In genomic region chr7:24298973-24299708, GRCm38 (mm10) we compare ENCODE assay signal across 8 mouse cellular contexts. TPM values are rescaled to one million over a fixed set of nuclear protein-coding genes. Genes with fewer than 3 reads are reported as not detected.
DNase-seq lines count a peak whose midpoint lies in the region; ATAC-seq lines count a peak whose summit lies in the region.

No protein-coding gene starts in this region.

- no peaks in the 10 kb centered on the region; the same call in 1 of the 2 replicates for H3K4me1 ChIP-seq in intestine, embryonic 14.5 days (replicated peaks; ENCODE audit: control insufficient read depth, insufficient read depth, low read length)

- no peaks in the 10 kb centered on the region for H3K27me3 ChIP-seq in intestine, embryonic 14.5 days (replicated peaks; ENCODE audit: control insufficient read depth, insufficient read depth, low read length)

- H3K27ac ChIP-seq in intestine, embryonic 14.5 days (ENCODE audit: low read depth): peak overlapping the region; percentile 88

- peaks cover 42% of the 10 kb centered on the region for H3K36me3 ChIP-seq in intestine, embryonic 14.5 days (ENCODE audit: control insufficient read depth, insufficient read depth, low read length)

- intact Hi-C loops in left cerebral cortex, postnatal 14 days (cut with DNase I): loop anchor here (2.0 kb wide), 1 partner anchor 28 kb away; the partner anchor contains the start of gene Zfp93

- H3K9ac ChIP-seq in intestine, embryonic 14.5 days (ENCODE audit: low read length): peak overlapping the region; percentile 71

- peak; percentile 78 for DNase-seq in adrenal gland, postnatal 10 days
- peak; percentile 84 for DNase-seq in embryo, embryonic 11.5 days (ENCODE audit: low read depth, low spot score)
- peak; percentile 57 for DNase-seq in gastrocnemius, postnatal 25 days
- peak; percentile 90 for DNase-seq in intestine, embryonic 14.5 days (ENCODE audit: low spot score)
- peak; percentile 90 to 94 for DNase-seq in left cerebral cortex, postnatal 14 days (ENCODE audit: low spot score in 2 of 2)
- peak; percentile 87 for DNase-seq in right cerebral cortex, postnatal 14 days
- peak; percentile 73 to 79 for DNase-seq in urinary bladder, postnatal 4 days (ENCODE audit: low spot score in 2 of 2)

- peak overlapping the region; percentile 73 for H3K4me3 ChIP-seq in intestine, embryonic 14.5 days (ENCODE audit: low read depth, low read length)

- peak overlapping the region; percentile 80 for H3K4me2 ChIP-seq in intestine, embryonic 14.5 days (ENCODE audit: low read length)

- no peaks in the 10 kb centered on the region for H3K9me3 ChIP-seq in intestine, embryonic 14.5 days (ENCODE audit: control insufficient read depth, low read length)

- ATAC-seq in intestine, embryonic 14.5 days (replicated peaks; ENCODE audit: low FRiP score, low TSS enrichment, low read depth): peak; percentile 88
- ATAC-seq in megakaryocyte-erythroid progenitor cell, adult 5-6 weeks (replicated peaks; ENCODE audit: low FRiP score, low TSS enrichment, poor library complexity, severe bottlenecking): peak; percentile 95

- under 1% methylated on average over 46 of the region's 47 CpGs for WGBS in intestine, embryonic 14.5 days

RNA-seq across cellular contexts. Expression of gene Zfp61, which starts 1.9 kb away (rescaled TPM):
- 10 to 100 TPM in 1 of 2 experiments, 1 to 10 TPM in 1; 5.8 to 12.1 TPM for total RNA-seq in adrenal gland, postnatal 10 days (2021)
- 1 to 10 TPM; 2.9 to 3.2 TPM for total RNA-seq in gastrocnemius, postnatal 25 days (2021)
- polyA plus RNA-seq in intestine, embryonic 14.5 days (2014; fragmentation: Nextera tagmentation; extraction: Ambion mirVana): 24.7 and 31.8 TPM in 2 replicates
- total RNA-seq in left cerebral cortex, postnatal 14 days (2021): 10 to 100 TPM; 17.8 to 22.0 TPM
- 9.3 and 10.9 TPM in 2 replicates for total RNA-seq in megakaryocyte-erythroid progenitor cell, adult 5-6 weeks (2014; fragmentation: Nextera tagmentation)
- total RNA-seq in megakaryocyte-erythroid progenitor cell, adult 5-6 weeks (2017): 16.0 and 47.7 TPM in 2 replicates

RNA-seq across cellular contexts. Expression of gene Zfp94, which starts 17.3 kb away (rescaled TPM):
- 1 to 10 TPM; 2.7 to 6.4 TPM for total RNA-seq in adrenal gland, postnatal 10 days (2021)
- total RNA-seq in gastrocnemius, postnatal 25 days (2021): 1 to 10 TPM; 1.3 to 1.8 TPM
- 9.1 and 12.0 TPM in 2 replicates for polyA plus RNA-seq in intestine, embryonic 14.5 days (2014; fragmentation: Nextera tagmentation; extraction: Ambion mirVana)
- 10 to 100 TPM; 16.1 to 16.3 TPM for total RNA-seq in left cerebral cortex, postnatal 14 days (2021)
- 3.3 and 6.7 TPM in 2 replicates for total RNA-seq in megakaryocyte-erythroid progenitor cell, adult 5-6 weeks (2014; fragmentation: Nextera tagmentation)
- total RNA-seq in megakaryocyte-erythroid progenitor cell, adult 5-6 weeks (2017): 3.0 and 4.4 TPM in 2 replicates

RNA-seq across cellular contexts. Expression of gene Zfp93, which starts 28.9 kb away (rescaled TPM):
- 1 to 10 TPM; 4.1 to 4.8 TPM for total RNA-seq in adrenal gland, postnatal 10 days (2021)
- 1 to 10 TPM; 3.6 to 4.4 TPM for total RNA-seq in gastrocnemius, postnatal 25 days (2021)
- 7.4 and 8.1 TPM in 2 replicates for polyA plus RNA-seq in intestine, embryonic 14.5 days (2014; fragmentation: Nextera tagmentation; extraction: Ambion mirVana)
- total RNA-seq in left cerebral cortex, postnatal 14 days (2021): 10 to 100 TPM; 12.3 to 13.2 TPM
- 0.30 and 0.59 TPM in 2 replicates for total RNA-seq in megakaryocyte-erythroid progenitor cell, adult 5-6 weeks (2014; fragmentation: Nextera tagmentation)
- total RNA-seq in megakaryocyte-erythroid progenitor cell, adult 5-6 weeks (2017): 0.23 and 2.0 TPM in 2 replicates

RNA-seq across cellular contexts. Expression of gene Tescl, which starts 34.6 kb away (rescaled TPM):
- total RNA-seq in adrenal gland, postnatal 10 days (2021): under 1 TPM; 0.36 to 0.42 TPM
- not detected for total RNA-seq in gastrocnemius, postnatal 25 days (2021)
- not detected in 2 replicates for polyA plus RNA-seq in intestine, embryonic 14.5 days (2014; fragmentation: Nextera tagmentation; extraction: Ambion mirVana)
- not detected for total RNA-seq in left cerebral cortex, postnatal 14 days (2021)
- not detected in 2 replicates for total RNA-seq in megakaryocyte-erythroid progenitor cell, adult 5-6 weeks (2014; fragmentation: Nextera tagmentation)
- not detected in 2 replicates for total RNA-seq in megakaryocyte-erythroid progenitor cell, adult 5-6 weeks (2017)

RNA-seq across cellular contexts. Expression of gene Zfp108, which starts 44.5 kb away (rescaled TPM):
- 1 to 10 TPM; 2.0 to 3.5 TPM for total RNA-seq in adrenal gland, postnatal 10 days (2021)
- total RNA-seq in gastrocnemius, postnatal 25 days (2021): 1 to 10 TPM; 1.4 to 1.9 TPM
- polyA plus RNA-seq in intestine, embryonic 14.5 days (2014; fragmentation: Nextera tagmentation; extraction: Ambion mirVana): 3.4 and 3.8 TPM in 2 replicates
- 1 to 10 TPM; 6.1 to 7.5 TPM for total RNA-seq in left cerebral cortex, postnatal 14 days (2021)
- 0.67 and 1.8 TPM in 2 replicates for total RNA-seq in megakaryocyte-erythroid progenitor cell, adult 5-6 weeks (2014; fragmentation: Nextera tagmentation)
- 1.4 TPM in 1 of 2 replicates, not detected in the other for total RNA-seq in megakaryocyte-erythroid progenitor cell, adult 5-6 weeks (2017)

Comparison
In these comparisons a context has a peak if more than half of its experiments do, and no peak if none do; other contexts are left out.
1. Peak in every context shown above with its lines: DNase-seq, ATAC-seq, H3K4me3 ChIP-seq and H3K27ac ChIP-seq.